Comparison of ENCODE assay signal across 10 mouse cellular contexts in genomic region chr9:35340811-35341210, GRCm38 (mm10).
A peak's percentile ranks its signal among the peaks of the same experiment; 100 is the strongest.
DNase-seq lines count a peak whose midpoint lies in the region; ATAC-seq lines count a peak whose summit lies in the region.
"Had no signal": no experiment of that assay in that cellular context is flagged by ENCODE, and none has a peak within 500 bp of the region (broad histone marks: within the 10 kb centered on the region; RNA-seq: fewer than 3 reads in every experiment).

No protein-coding gene starts in this region.

- no peaks in the 10 kb centered on the region for H3K36me3 ChIP-seq in embryonic facial prominence, embryonic 11.5 days (replicated peaks; ENCODE audit: control insufficient read depth, insufficient read depth, low read depth, low read length)
- H3K36me3 ChIP-seq in heart, embryonic 16.5 days (ENCODE audit: control insufficient read depth, insufficient read depth) = no peaks in the 10 kb centered on the region
- H3K36me3 ChIP-seq: neural tube, embryonic 13.5 days had no signal

- no peaks in the 10 kb centered on the region for H3K9me3 ChIP-seq in embryonic facial prominence, embryonic 11.5 days (replicated peaks; ENCODE audit: control insufficient read depth, low read length)
- H3K9me3 ChIP-seq in heart, embryonic 16.5 days (replicated peaks; ENCODE audit: control insufficient read depth, low read length) = no peaks in the 10 kb centered on the region
- H3K9me3 ChIP-seq: neural tube, embryonic 13.5 days had no signal

- H3K4me1 ChIP-seq in embryonic facial prominence, embryonic 11.5 days (ENCODE audit: control insufficient read depth, insufficient read depth, low read length) = peaks cover 24% of the 10 kb centered on the region
- peaks cover 79% of the 10 kb centered on the region for H3K4me1 ChIP-seq in heart, embryonic 16.5 days (ENCODE audit: control insufficient read depth, insufficient read depth, low read length)

- WGBS in embryonic facial prominence, embryonic 11.5 days = 17% methylated on average over 3 of the region's 3 CpGs
- 28% methylated on average over 3 of the region's 3 CpGs for whole genome bisulfite sequencing in heart, embryonic 16.5 days

- no peak overlapping the region for H3K4me2 ChIP-seq in embryonic facial prominence, embryonic 11.5 days (ENCODE audit: low read depth, low read length)
- H3K4me2 ChIP-seq in heart, embryonic 16.5 days (ENCODE audit: low read depth, low read length) = no peak overlapping the region
- H3K4me2 ChIP-seq: neural tube, embryonic 13.5 days had no signal

- 0 out of 2 replicates have a peak, but pooled peaks have one; percentile 26 for ATAC-seq in embryonic facial prominence, embryonic 11.5 days (replicated peaks; ENCODE audit: insufficient number of reproducible peaks, low FRiP score, low TSS enrichment, low read depth)
- no peak for ATAC-seq in heart, embryonic 16.5 days (replicated peaks; ENCODE audit: extremely low read depth, insufficient read depth, low FRiP score)
- ATAC-seq: intestine, postnatal 0 days had no signal

- H3K27ac ChIP-seq in embryonic facial prominence, embryonic 11.5 days (replicated peaks; ENCODE audit: low read depth, low read length) = peak overlapping the region; percentile 41
- peak overlapping the region; percentile 23; the same call in 1 of the 2 replicates for H3K27ac ChIP-seq in heart, embryonic 16.5 days (ENCODE audit: low read length)
- H3K27ac ChIP-seq: neural tube, embryonic 13.5 days had no signal

- no peaks in the 10 kb centered on the region for H3K27me3 ChIP-seq in embryonic facial prominence, embryonic 11.5 days (ENCODE audit: control insufficient read depth, insufficient read depth, low read length)
- H3K27me3 ChIP-seq in heart, embryonic 16.5 days (ENCODE audit: control insufficient read depth, insufficient read depth, low read length) = no peaks in the 10 kb centered on the region

- intact Hi-C loops in heart, postnatal 25 days (cut with DNase I) = loop anchor here (10.0 kb wide), 1 partner anchor 46 kb away; no protein-coding TSS in a partner anchor
- intact Hi-C loops in left cerebral cortex, postnatal 10 days (cut with DNase I) = no loop called here

- no peak overlapping the region for H3K4me3 ChIP-seq in embryonic facial prominence, embryonic 11.5 days (ENCODE audit: low read depth, low read length)
- no peak overlapping the region for H3K4me3 ChIP-seq in heart, embryonic 16.5 days (ENCODE audit: low read length)
- H3K4me3 ChIP-seq: neural tube, embryonic 13.5 days had no signal

- H3K9ac ChIP-seq in embryonic facial prominence, embryonic 11.5 days (replicated peaks; ENCODE audit: low read length) = peak overlapping the region; percentile 9; the same call in 1 of the 2 replicates
- H3K9ac ChIP-seq in heart, embryonic 16.5 days (ENCODE audit: low read length) = no peak overlapping the region
- H3K9ac ChIP-seq: neural tube, embryonic 13.5 days had no signal

- peak; percentile 96 for DNase-seq in heart, adult 11 months
- no peak for DNase-seq in heart, postnatal 25 days (ENCODE audit: low spot score)
- DNase-seq in 3134 (ENCODE audit: extremely low read depth, insufficient read length, low spot score) = peak; percentile 57
- no peak for DNase-seq in embryonic facial prominence, embryonic 11.5 days (ENCODE audit: low spot score)
- DNase-seq in urinary bladder, postnatal 36 days (ENCODE audit: low spot score in 2 of 2) = no peak
- DNase-seq in kidney, postnatal 25 days = no peak
- DNase-seq in left cerebral cortex, postnatal 10 days (ENCODE audit: extremely low spot score in 1 of 2, low spot score in 2 of 2) = no peak

Comparison
In these comparisons a context has a peak if more than half of its experiments do, and no peak if none do; other contexts are left out.
1. DNase-seq: peak in heart, adult 11 months (single experiment) and 3134 (single experiment); none in heart, postnatal 25 days (single experiment), embryonic facial prominence, embryonic 11.5 days (single experiment), urinary bladder, postnatal 36 days (0 of 2), kidney, postnatal 25 days (0 of 2) and left cerebral cortex, postnatal 10 days (0 of 2).